Mouse (Mus musculus) heart, embryonic 16.5 days (tissue): Measurements from ENCODE around the gene Zfp654. TPM values are rescaled to one million over a fixed set of nuclear protein-coding genes. Genes with fewer than 3 reads are reported as not detected.

Experiments used
- polyA plus RNA-seq: library from polyadenylated mRNA; unstranded; fragments of >200 nt; fragmentation: Nextera tagmentation; extraction: Ambion mirVana; gene quantifications from 2 replicates; pipeline ENCODE4 v1.2.1, GENCODE M21; 2015

The Zfp654 gene
- polyA plus RNA-seq, 1 experiment from 2014 or later = 4.8 TPM

Other genes starting within 250 kb of the Zfp654 start
- not detected in 2 replicates for gene Csnka2ip, start 249.2 kb downstream of the Zfp654 start, polyA plus RNA-seq
- 15.7 and 17.5 TPM in 2 replicates for gene 4930453N24Rik, start 80.5 kb downstream of the Zfp654 start, polyA plus RNA-seq
- gene Cggbp1, start 344 bp upstream of the Zfp654 start, polyA plus RNA-seq = 46.9 and 52.2 TPM in 2 replicates